Mouse (Mus musculus) testis, adult 2 months (tissue): Measurements from ENCODE around the gene Sorbs1. TPM values are rescaled to one million over a fixed set of nuclear protein-coding genes. Genes with fewer than 3 reads are reported as not detected.

Experiments used
- H3K27ac ChIP-seq: fragments of 200-500 bp; 2 replicates; pipeline ENCODE4 v1.5.1; 2012; ENCODE audit warnings: low read depth, low read length; ENCODE audit not compliant: control insufficient read depth, insufficient read depth
- H3K27me3 ChIP-seq: fragments of 200-500 bp; 2 replicates; pipeline ENCODE4 v1.6.1; 2012; ENCODE audit warnings: mild to moderate bottlenecking, low read length, moderate library complexity; ENCODE audit not compliant: control insufficient read depth, insufficient read depth
- H3K36me3 ChIP-seq: fragments of 200-500 bp; 2 replicates; pipeline ENCODE4 v1.6.1; 2012; ENCODE audit warnings: mild to moderate bottlenecking, low read length; ENCODE audit not compliant: control insufficient read depth, insufficient read depth
- H3K4me1 ChIP-seq: fragments of 200-500 bp; 2 replicates; pipeline ENCODE4 v1.6.1; 2012; ENCODE audit warnings: low read length; ENCODE audit not compliant: control insufficient read depth, insufficient read depth
- H3K4me3 ChIP-seq: fragments of 200-500 bp; 2 replicates; pipeline ENCODE4 v1.5.1; 2012; ENCODE audit warnings: low read depth, mild to moderate bottlenecking, low read length, moderate library complexity, mixed read lengths; ENCODE audit not compliant: control insufficient read depth
- CTCF ChIP-seq: fragments of 200-500 bp; IDR thresholded peaks from 2 replicates; pipeline ENCODE4 v1.5.1; 2012; ENCODE audit warnings: low read depth, mild to moderate bottlenecking, inconsistent platforms, low read length, moderate library complexity; ENCODE audit not compliant: control insufficient read depth, insufficient read depth, insufficient replicate concordance
- POLR2A ChIP-seq: fragments of 200-500 bp; IDR thresholded peaks from 2 replicates; pipeline ENCODE4 v1.6.1; 2012; ENCODE audit warnings: low read depth, mild to moderate bottlenecking, inconsistent platforms, low read length, moderate library complexity; ENCODE audit not compliant: control insufficient read depth
- polyA plus RNA-seq: library from polyadenylated mRNA; depleted of rRNA; stranded (reverse); fragments of >200 nt; gene quantifications from 2 replicates; pipeline ENCODE4 v1.2.3, GENCODE M21; 2012

Gene Sorbs1
- polyA plus RNA-seq, 1 experiment, result 13.0 TPM

- Histone ChIP-seq H3K4me3 (no peak overlapping the region), H3K27me3 (no peaks in the 10 kb centered on the region), H3K36me3 (no peaks in the 10 kb centered on the region), H3K27ac (no peak overlapping the region), H3K4me1 (no peaks in the 10 kb centered on the region)
- TF ChIP-seq CTCF (no peak), POLR2A (no peak)
These were observed 14.7 kb upstream of the Sorbs1 start for GRCm38 (mm10) chr19:40528254-40528653.

- H3K36me3 ChIP-seq, result no peaks in the 10 kb centered on the region
- H3K27me3 ChIP-seq, result no peaks in the 10 kb centered on the region
- no peaks in the 10 kb centered on the region for H3K4me1 ChIP-seq
- no peak overlapping the region for H3K4me3 ChIP-seq
- TF ChIP-seq CTCF (no peak), POLR2A (no peak)
- H3K27ac ChIP-seq, result no peak overlapping the region
These were observed 12.9 kb upstream of the Sorbs1 start for GRCm38 (mm10) chr19:40526367-40527014.

DNA sequence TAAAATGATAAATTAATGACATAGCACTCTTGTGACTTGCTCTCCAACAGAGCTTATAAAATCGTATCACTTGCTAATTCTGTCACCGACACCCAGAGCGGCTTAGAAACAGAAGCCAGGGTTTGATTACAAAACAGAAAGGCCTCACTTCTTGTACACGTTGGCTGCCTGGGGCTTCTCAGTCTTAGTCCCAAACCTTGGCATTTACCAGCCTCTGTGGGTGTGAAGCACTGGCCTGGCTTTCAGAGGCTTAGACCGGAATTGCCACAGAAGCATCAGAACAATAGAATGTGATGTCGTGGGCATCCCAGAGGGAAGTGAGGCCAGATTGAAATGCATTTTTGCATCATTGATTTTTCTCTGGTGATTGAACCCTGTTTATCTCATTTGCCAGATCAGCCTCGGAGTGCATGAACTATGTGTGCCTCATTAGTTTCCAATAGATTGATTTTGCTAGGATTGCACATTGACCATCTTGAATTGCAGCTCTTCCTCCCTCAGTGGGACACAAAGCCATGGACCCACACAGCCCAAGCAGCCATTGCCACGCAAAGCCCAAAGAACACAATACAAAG is 9.9 kb upstream of the Sorbs1 start:
- no peaks in the 10 kb centered on the region for H3K4me1 ChIP-seq
- no peak for TF ChIP-seq POLR2A
- no peak for TF ChIP-seq CTCF
- no peaks in the 10 kb centered on the region for H3K27me3 ChIP-seq
- no peaks in the 10 kb centered on the region for H3K36me3 ChIP-seq
- H3K27ac ChIP-seq, result no peak overlapping the region
- no peak overlapping the region for H3K4me3 ChIP-seq

DNA sequence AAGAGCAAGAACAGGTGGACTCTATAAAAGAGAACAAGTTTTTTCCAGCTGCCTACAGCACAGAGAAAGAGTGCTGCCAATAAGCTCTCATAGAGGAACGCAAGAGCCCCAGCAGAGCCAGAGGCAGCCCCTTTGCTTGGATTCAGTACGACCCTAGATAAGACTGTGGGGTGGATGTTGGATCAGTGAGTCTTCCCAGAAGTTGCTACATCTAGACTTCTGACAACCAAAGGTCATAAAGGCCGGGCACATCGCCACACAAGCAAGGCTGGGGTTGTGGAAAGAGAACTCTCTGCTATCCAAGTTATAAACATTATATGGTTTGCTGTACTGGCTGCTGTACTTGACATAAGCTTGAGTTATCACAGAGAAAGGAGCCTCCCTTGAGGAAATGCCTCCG is 6.8 kb upstream of the Sorbs1 start:
- H3K27ac ChIP-seq, result no peak overlapping the region
- H3K36me3 ChIP-seq, result no peaks in the 10 kb centered on the region
- TF ChIP-seq CTCF, result no peak
- no peak for TF ChIP-seq POLR2A
- H3K4me1 ChIP-seq, result no peaks in the 10 kb centered on the region
- no peaks in the 10 kb centered on the region for H3K27me3 ChIP-seq
- no peak overlapping the region for H3K4me3 ChIP-seq

DNA sequence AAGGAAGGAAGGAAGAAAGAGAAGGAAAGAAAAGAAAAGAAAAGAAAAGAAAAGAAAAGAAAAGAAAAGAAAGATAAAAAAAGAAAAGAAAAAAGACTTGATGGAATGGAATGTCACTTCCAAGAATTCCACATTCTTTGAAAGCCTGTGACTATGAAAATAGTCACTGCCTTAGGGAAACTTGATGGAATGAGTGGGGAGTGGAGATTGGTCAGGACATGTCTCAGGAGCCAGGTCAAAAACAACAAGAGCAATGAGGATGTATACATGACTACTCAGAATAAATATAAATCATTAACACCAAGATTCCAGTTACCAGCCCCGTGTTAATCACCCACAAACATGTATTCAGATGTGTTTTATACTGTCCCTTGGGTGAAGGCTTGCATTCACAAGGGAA is 5.1 kb upstream of the Sorbs1 start:
- peaks cover 3% of the 10 kb centered on the region for H3K4me1 ChIP-seq

GRCm38 (mm10) chr19:40515596-40515995 is 2.0 kb upstream of the Sorbs1 start:
- H3K27ac ChIP-seq, result no peak overlapping the region
- peaks cover 17% of the 10 kb centered on the region for H3K4me1 ChIP-seq
- H3K4me3 ChIP-seq, result no peak overlapping the region
- H3K27me3 ChIP-seq, result no peaks in the 10 kb centered on the region
- H3K36me3 ChIP-seq, result no peaks in the 10 kb centered on the region
- TF ChIP-seq CTCF (no peak), POLR2A (no peak)

More for the DNA sequence above, 5.1 kb upstream of the Sorbs1 start:
- Histone ChIP-seq H3K27ac (no peak overlapping the region), H3K4me3 (no peak overlapping the region), H3K27me3 (no peaks in the 10 kb centered on the region), H3K36me3 (no peaks in the 10 kb centered on the region)
- TF ChIP-seq CTCF (no peak), POLR2A (no peak)

DNA sequence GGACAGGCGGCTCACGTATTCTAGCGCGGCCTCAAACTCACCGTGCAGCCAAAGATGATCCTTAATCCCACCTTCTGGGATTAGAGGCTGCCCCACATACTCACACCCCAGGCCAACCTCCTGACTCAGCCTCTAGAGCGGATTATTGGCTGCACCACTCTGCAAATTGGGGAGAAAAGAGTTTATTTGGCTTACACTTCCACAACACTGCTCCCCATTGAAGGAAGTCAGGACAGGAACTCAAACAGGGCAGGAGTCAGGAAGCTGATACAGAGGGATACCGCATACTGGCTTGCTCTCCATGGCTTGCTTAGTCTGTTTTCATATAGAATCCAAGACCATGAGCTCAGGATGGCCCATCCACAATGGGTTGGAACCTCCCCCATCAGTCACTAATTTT is 797 bp upstream of the Sorbs1 start:
- peaks cover 17% of the 10 kb centered on the region for H3K4me1 ChIP-seq
- H3K4me3 ChIP-seq, result no peak overlapping the region
- TF ChIP-seq POLR2A (no peak), CTCF (no peak)
- H3K36me3 ChIP-seq, result no peaks in the 10 kb centered on the region
- no peak overlapping the region for H3K27ac ChIP-seq
- no peaks in the 10 kb centered on the region for H3K27me3 ChIP-seq
